18 mouse cellular contexts compared by ENCODE assay signal in genomic region chr2:125975808-125976345, GRCm38 (mm10). TPM values are rescaled to one million over a fixed set of nuclear protein-coding genes. Genes with fewer than 3 reads are reported as not detected.
DNase-seq lines count a peak whose midpoint lies in the region; ATAC-seq and TF ChIP-seq lines count a peak whose summit lies in the region.
"Had no signal": no experiment of that assay in that cellular context is flagged by ENCODE, and none has a peak within 500 bp of the region (broad histone marks: within the 10 kb centered on the region; RNA-seq: fewer than 3 reads in every experiment).

No protein-coding gene starts in this region.

- ATAC-seq in lung, embryonic 16.5 days (ENCODE audit: low read depth), result peak; percentile 36
- ATAC-seq in megakaryocyte progenitor cell, adult 5-6 weeks (replicated peaks; ENCODE audit: poor library complexity), result no peak
- ATAC-seq: forebrain, embryonic 15.5 days; midbrain, embryonic 13.5 days had no signal

- 57% methylated on average over 5 of the region's 5 CpGs for WGBS in lung, embryonic 16.5 days
- WGBS in lung, adult 2 months, result 49% methylated on average over 5 of the region's 5 CpGs
- 55% methylated on average over 5 of the region's 5 CpGs for WGBS in embryonic facial prominence, embryonic 10.5 days

- H3K4me3 ChIP-seq in lung, embryonic 16.5 days (ENCODE audit: low read length), result no peak overlapping the region
- no peak overlapping the region for H3K4me3 ChIP-seq in lung, adult 2 months (replicated peaks; ENCODE audit: extremely low read depth, low read depth, low read length)
- H3K4me3 ChIP-seq in embryonic facial prominence, embryonic 10.5 days, result no peak overlapping the region
- H3K4me3 ChIP-seq: embryonic facial prominence, embryonic 12.5 days; forebrain, embryonic 15.5 days; heart, embryonic 13.5 days; hindbrain, embryonic 10.5 days; left cerebral cortex, adult 2 months; limb, embryonic 15.5 days; lung, embryonic 15.5 days; midbrain, embryonic 13.5 days had no signal

- no peaks in the 10 kb centered on the region for H3K36me3 ChIP-seq in lung, embryonic 16.5 days (ENCODE audit: control insufficient read depth, insufficient read depth, low read length)
- no peaks in the 10 kb centered on the region; the same call in 1 of the 2 replicates for H3K36me3 ChIP-seq in embryonic facial prominence, embryonic 10.5 days (replicated peaks)
- H3K36me3 ChIP-seq: embryonic facial prominence, embryonic 12.5 days; forebrain, embryonic 15.5 days; limb, embryonic 15.5 days; lung, embryonic 15.5 days had no signal

- H3K4me1 ChIP-seq in lung, embryonic 16.5 days (replicated peaks; ENCODE audit: control insufficient read depth, insufficient read depth, low read length), result peaks cover 4% of the 10 kb centered on the region; the same call in 1 of the 2 replicates
- H3K4me1 ChIP-seq in lung, adult 2 months (ENCODE audit: control insufficient read depth, insufficient read depth, low read length), result no peaks in the 10 kb centered on the region
- H3K4me1 ChIP-seq in embryonic facial prominence, embryonic 10.5 days, result peaks cover 31% of the 10 kb centered on the region
- H3K4me1 ChIP-seq: forebrain, embryonic 15.5 days; midbrain, embryonic 13.5 days had no signal

- peak; percentile 5 for DNase-seq in embryo, embryonic 11 days
- no peak for DNase-seq in embryo, embryonic 10 days (ENCODE audit: low spot score)
- no peak for DNase-seq in lung, adult 2 months
- DNase-seq in embryonic facial prominence, embryonic 10.5 days (ENCODE audit: low spot score), result peak; percentile 28
- DNase-seq in skeletal muscle tissue, adult 2 months (ENCODE audit: low read depth, low spot score), result peak; percentile 32
- DNase-seq: cerebellum, adult 9-10 months; right cerebral cortex, adult 18-20 months; thymus, postnatal 36 days had no signal

- H3K27me3 ChIP-seq in lung, embryonic 16.5 days (ENCODE audit: control insufficient read depth, insufficient read depth, low read depth, low read length), result no peaks in the 10 kb centered on the region
- H3K27me3 ChIP-seq in embryonic facial prominence, embryonic 10.5 days (replicated peaks; ENCODE audit: low read depth, poor library complexity, severe bottlenecking), result no peaks in the 10 kb centered on the region
- H3K27me3 ChIP-seq: embryonic facial prominence, embryonic 12.5 days; forebrain, embryonic 15.5 days; heart, embryonic 13.5 days; limb, embryonic 15.5 days; lung, embryonic 15.5 days; midbrain, embryonic 13.5 days had no signal

- H3K4me2 ChIP-seq in lung, embryonic 16.5 days (ENCODE audit: low read depth, low read length), result no peak overlapping the region
- H3K4me2 ChIP-seq: embryonic facial prominence, embryonic 12.5 days; forebrain, embryonic 15.5 days; heart, embryonic 13.5 days; limb, embryonic 15.5 days; lung, embryonic 15.5 days; midbrain, embryonic 13.5 days had no signal

- H3K27ac ChIP-seq in lung, embryonic 16.5 days (ENCODE audit: low read length), result no peak overlapping the region
- no peak overlapping the region for H3K27ac ChIP-seq in embryonic facial prominence, embryonic 10.5 days (replicated peaks)
- H3K27ac ChIP-seq: embryonic facial prominence, embryonic 12.5 days; forebrain, embryonic 15.5 days; heart, embryonic 13.5 days; hindbrain, embryonic 10.5 days; left cerebral cortex, adult 2 months; limb, embryonic 15.5 days; lung, embryonic 15.5 days; midbrain, embryonic 13.5 days had no signal

- no peak for TF ChIP-seq CTCF in lung, adult 2 months (IDR thresholded peaks at IDR 0.05; ENCODE audit: insufficient read depth, low read length)

- TF ChIP-seq POLR2A in lung, adult 2 months (IDR thresholded peaks at IDR 0.05; ENCODE audit: borderline replicate concordance, extremely low read depth, low read depth, low read length), result no peak

- H3K9me3 ChIP-seq in lung, embryonic 16.5 days (ENCODE audit: control insufficient read depth, low read length), result no peaks in the 10 kb centered on the region
- no peaks in the 10 kb centered on the region for H3K9me3 ChIP-seq in embryonic facial prominence, embryonic 10.5 days
- H3K9me3 ChIP-seq: embryonic facial prominence, embryonic 12.5 days; forebrain, embryonic 15.5 days; heart, embryonic 13.5 days; hindbrain, embryonic 10.5 days; limb, embryonic 15.5 days; lung, embryonic 15.5 days; midbrain, embryonic 13.5 days had no signal

- H3K9ac ChIP-seq in lung, embryonic 16.5 days (ENCODE audit: low read length), result no peak overlapping the region
- H3K9ac ChIP-seq: embryonic facial prominence, embryonic 12.5 days; forebrain, embryonic 15.5 days; heart, embryonic 13.5 days; limb, embryonic 15.5 days; lung, embryonic 15.5 days; midbrain, embryonic 13.5 days had no signal

RNA-seq across cellular contexts. Expression of gene Fgf7, which starts 58.6 kb away (rescaled TPM):
- polyA plus RNA-seq in lung, embryonic 16.5 days (2015; fragmentation: Nextera tagmentation; extraction: Ambion mirVana), result 16.3 and 19.2 TPM in 2 replicates
- 8.8 and 17.2 TPM in 2 replicates for polyA plus RNA-seq in lung, adult 2 months (2012; rRNA removed)
- 0.52 and 0.79 TPM in 2 replicates for polyA plus RNA-seq in embryonic facial prominence, embryonic 10.5 days (2016; fragmentation: Nextera tagmentation; extraction: Ambion mirVana)
- total RNA-seq in megakaryocyte progenitor cell, adult 5-6 weeks (2015), result not detected in 2 replicates
- total RNA-seq in megakaryocyte progenitor cell, adult 5-6 weeks (2017), result not detected in 2 replicates

Comparison
In these comparisons a context has a peak if more than half of its experiments do, and no peak if none do; other contexts are left out.
1. DNase-seq: peak in embryo, embryonic 11 days (single experiment), embryonic facial prominence, embryonic 10.5 days (single experiment) and skeletal muscle tissue, adult 2 months (single experiment); none in embryo, embryonic 10 days (single experiment) and lung, adult 2 months (single experiment).